In genomic region chr10:54039754-54040153, GRCm38 (mm10) we compare ENCODE assay signal across 9 mouse cellular contexts. TPM values are rescaled to one million over a fixed set of nuclear protein-coding genes. Genes with fewer than 3 reads are reported as not detected.
A peak's percentile ranks its signal among the peaks of the same experiment; 100 is the strongest.
DNase-seq lines count a peak whose midpoint lies in the region; ATAC-seq and TF ChIP-seq lines count a peak whose summit lies in the region.
"Had no signal": no experiment of that assay in that cellular context is flagged by ENCODE, and none has a peak within 500 bp of the region (broad histone marks: within the 10 kb centered on the region; RNA-seq: fewer than 3 reads in every experiment).

No protein-coding gene starts in this region.

- peaks cover 11% of the 10 kb centered on the region for H3K4me1 ChIP-seq in lung, embryonic 16.5 days (replicated peaks; ENCODE audit: control insufficient read depth, insufficient read depth, low read length)
- peaks cover 6% of the 10 kb centered on the region; the same call in 1 of the 2 replicates for H3K4me1 ChIP-seq in bone marrow, adult 2 months (ENCODE audit: control insufficient read depth, insufficient read depth, low read length)
- H3K4me1 ChIP-seq in liver, embryonic 15.5 days (replicated peaks), result peaks cover 86% of the 10 kb centered on the region
- no peaks in the 10 kb centered on the region for H3K4me1 ChIP-seq in midbrain, embryonic 10.5 days
- H3K4me1 ChIP-seq in forebrain, embryonic 15.5 days, result no peaks in the 10 kb centered on the region

- TF ChIP-seq POLR2A in bone marrow, adult 2 months (IDR thresholded peaks at IDR 0.05; ENCODE audit: borderline replicate concordance, control insufficient read depth, low read depth, low read length), result no peak

- DNase-seq in lung, postnatal 25 days (ENCODE audit: low spot score), result no peak
- peak; percentile 55 for DNase-seq in thymus, postnatal 25 days
- no peak for DNase-seq in midbrain, embryonic 10.5 days (ENCODE audit: low spot score)
- DNase-seq: kidney, adult 11 months; lung, embryonic 14.5 days had no signal

- no peaks in the 10 kb centered on the region for H3K36me3 ChIP-seq in lung, embryonic 16.5 days (ENCODE audit: control insufficient read depth, insufficient read depth, low read length)
- H3K36me3 ChIP-seq in liver, embryonic 15.5 days (replicated peaks), result 0 out of 2 replicates have a peak, but pooled peaks cover 9% of the 10 kb centered on the region
- H3K36me3 ChIP-seq in midbrain, embryonic 10.5 days, result no peaks in the 10 kb centered on the region
- no peaks in the 10 kb centered on the region for H3K36me3 ChIP-seq in forebrain, embryonic 15.5 days

- peak overlapping the region; percentile 12; the same call in 1 of the 2 replicates for H3K27ac ChIP-seq in lung, embryonic 16.5 days (ENCODE audit: low read length)
- peak overlapping the region; percentile 77; the same call in 1 of the 2 replicates for H3K27ac ChIP-seq in bone marrow, adult 2 months (ENCODE audit: control insufficient read depth, insufficient read depth, low read depth, low read length, poor library complexity)
- peak overlapping the region; percentile 91 for H3K27ac ChIP-seq in liver, embryonic 15.5 days (replicated peaks)
- H3K27ac ChIP-seq in midbrain, embryonic 10.5 days (replicated peaks), result no peak overlapping the region
- H3K27ac ChIP-seq in forebrain, embryonic 15.5 days (replicated peaks), result no peak overlapping the region

- no peaks in the 10 kb centered on the region for H3K27me3 ChIP-seq in lung, embryonic 16.5 days (ENCODE audit: control insufficient read depth, insufficient read depth, low read depth, low read length)
- no peaks in the 10 kb centered on the region for H3K27me3 ChIP-seq in liver, embryonic 15.5 days
- no peaks in the 10 kb centered on the region for H3K27me3 ChIP-seq in midbrain, embryonic 10.5 days (ENCODE audit: low read depth, poor library complexity, severe bottlenecking)
- H3K27me3 ChIP-seq in forebrain, embryonic 15.5 days, result no peaks in the 10 kb centered on the region

- no peak; the same call in 1 of the 2 replicates for ATAC-seq in lung, embryonic 16.5 days (ENCODE audit: low read depth)
- ATAC-seq in liver, embryonic 15.5 days (ENCODE audit: insufficient read depth), result no peak
- no peak for ATAC-seq in forebrain, embryonic 15.5 days (replicated peaks)

- no peak overlapping the region for H3K4me3 ChIP-seq in lung, embryonic 16.5 days (ENCODE audit: low read length)
- H3K4me3 ChIP-seq in bone marrow, adult 2 months (replicated peaks; ENCODE audit: control insufficient read depth, low read depth, low read length), result no peak overlapping the region
- H3K4me3 ChIP-seq in liver, embryonic 15.5 days (replicated peaks), result no peak overlapping the region
- no peak overlapping the region for H3K4me3 ChIP-seq in midbrain, embryonic 10.5 days
- no peak overlapping the region for H3K4me3 ChIP-seq in forebrain, embryonic 15.5 days

- no peak overlapping the region for H3K4me2 ChIP-seq in lung, embryonic 16.5 days (ENCODE audit: low read depth, low read length)
- H3K4me2 ChIP-seq in liver, embryonic 15.5 days, result peak overlapping the region; percentile 55
- H3K4me2 ChIP-seq in forebrain, embryonic 15.5 days (replicated peaks), result no peak overlapping the region
- H3K4me2 ChIP-seq: lung, embryonic 14.5 days had no signal

- TF ChIP-seq CTCF in bone marrow, adult 2 months (IDR thresholded peaks at IDR 0.05; ENCODE audit: control insufficient read depth, insufficient read depth, low read length), result no peak

- WGBS in lung, embryonic 16.5 days, result 86% methylated on average over 4 of the region's 4 CpGs
- WGBS in bone marrow, adult 2 months, result 38% methylated on average over 4 of the region's 4 CpGs
- whole genome bisulfite sequencing in liver, embryonic 15.5 days (ENCODE audit: insufficient replicate concordance), result 66% methylated on average over 4 of the region's 4 CpGs
- WGBS in midbrain, embryonic 10.5 days, result 93% methylated on average over 4 of the region's 4 CpGs
- WGBS in forebrain, embryonic 15.5 days, result 93% methylated on average over 4 of the region's 4 CpGs

- no peaks in the 10 kb centered on the region for H3K9me3 ChIP-seq in lung, embryonic 16.5 days (ENCODE audit: control insufficient read depth, low read length)
- H3K9me3 ChIP-seq in liver, embryonic 15.5 days (replicated peaks), result no peaks in the 10 kb centered on the region
- H3K9me3 ChIP-seq in midbrain, embryonic 10.5 days (replicated peaks), result no peaks in the 10 kb centered on the region
- H3K9me3 ChIP-seq in forebrain, embryonic 15.5 days, result no peaks in the 10 kb centered on the region

- H3K9ac ChIP-seq in lung, embryonic 16.5 days (ENCODE audit: low read length), result no peak overlapping the region
- peak overlapping the region; percentile 56 for H3K9ac ChIP-seq in liver, embryonic 15.5 days
- H3K9ac ChIP-seq in forebrain, embryonic 15.5 days (replicated peaks), result no peak overlapping the region
- H3K9ac ChIP-seq: lung, embryonic 14.5 days had no signal

RNA-seq across cellular contexts. Expression of gene Man1a, which starts 36.7 kb away (rescaled TPM):
- 3.0 and 3.7 TPM in 2 replicates for polyA plus RNA-seq in lung, embryonic 16.5 days (2015; fragmentation: Nextera tagmentation; extraction: Ambion mirVana)
- polyA plus RNA-seq in bone marrow, adult 2 months (2011; ENCODE audit: insufficient read depth, insufficient read length, low replicate concordance, missing spikeins), result 9.8 and 14.8 TPM in 2 replicates
- 12.0 and 14.4 TPM in 2 replicates for polyA plus RNA-seq in liver, embryonic 15.5 days (2015; fragmentation: Nextera tagmentation; extraction: Ambion mirVana)
- polyA plus RNA-seq in midbrain, embryonic 10.5 days (2016; fragmentation: Nextera tagmentation; extraction: Ambion mirVana), result 1.3 TPM in 2 replicates
- polyA plus RNA-seq in forebrain, embryonic 15.5 days (2015; fragmentation: Nextera tagmentation; extraction: Ambion mirVana), result 2.9 and 3.2 TPM in 2 replicates

Comparison
In these comparisons a context has a peak if more than half of its experiments do, and no peak if none do; other contexts are left out.
1. H3K27ac ChIP-seq: peak in lung, embryonic 16.5 days (single experiment), bone marrow, adult 2 months (single experiment) and liver, embryonic 15.5 days (single experiment); none in midbrain, embryonic 10.5 days (single experiment) and forebrain, embryonic 15.5 days (single experiment).